Mouse (Mus musculus) limb, embryonic 14.5 days (tissue): Measurements from ENCODE around the gene Gm498. TPM values are rescaled to one million over a fixed set of nuclear protein-coding genes. Genes with fewer than 3 reads are reported as not detected.

Source experiments
- ATAC-seq: fragments of 200-750 bp; cut with Nextera tagmentation; 2 replicates; pipeline ENCODE4 v1.8.0; 2017; ENCODE audit warnings: low read depth, moderate number of reproducible peaks, moderate TSS enrichment; ENCODE audit not compliant: low FRiP score
- DNase-seq: peaks from one replicate; pipeline ENCODE4 v3.0.0-alpha.2; 2015; ENCODE audit warnings: low spot score
- H3K27ac ChIP-seq: fragments of 300-500 bp; sonication (generic); replicated peaks from 2 replicates; pipeline ENCODE4 v1.5.1; 2014; ENCODE audit warnings: low read depth, mild to moderate bottlenecking, low read length, moderate library complexity, mixed read lengths
- H3K27me3 ChIP-seq: fragments of 300-500 bp; sonication (generic); 2 replicates; pipeline ENCODE4 v1.6.1; 2014; ENCODE audit warnings: low read length, mixed read lengths; ENCODE audit not compliant: control insufficient read depth, insufficient read depth
- H3K36me3 ChIP-seq: fragments of 300-500 bp; sonication (generic); 2 replicates; pipeline ENCODE4 v1.6.1; 2014; ENCODE audit warnings: mild to moderate bottlenecking, low read length, moderate library complexity, mixed read lengths; ENCODE audit not compliant: control insufficient read depth, insufficient read depth
- H3K4me1 ChIP-seq: fragments of 300-500 bp; sonication (generic); 2 replicates; pipeline ENCODE4 v1.6.1; 2014; ENCODE audit warnings: antibody characterized with exemption, low read length, mixed read lengths; ENCODE audit not compliant: control insufficient read depth, insufficient read depth
- H3K4me2 ChIP-seq: fragments of 300-500 bp; sonication (generic); replicated peaks from 2 replicates; pipeline ENCODE4 v1.6.1; 2014; ENCODE audit warnings: low read depth, mild to moderate bottlenecking, low read length, moderate library complexity; ENCODE audit not compliant: severe bottlenecking
- H3K4me3 ChIP-seq: fragments of 300-500 bp; sonication (generic); replicated peaks from 2 replicates; pipeline ENCODE4 v1.5.1; 2014; ENCODE audit warnings: low read length
- H3K9ac ChIP-seq: fragments of 300-500 bp; sonication (generic); 2 replicates; pipeline ENCODE4 v1.6.1; 2014; ENCODE audit warnings: mild to moderate bottlenecking, low read depth, low read length, moderate library complexity; ENCODE audit not compliant: severe bottlenecking
- H3K9me3 ChIP-seq: fragments of 300-500 bp; sonication (generic); 2 replicates; pipeline ENCODE4 v1.6.1; 2016; ENCODE audit warnings: low read length; ENCODE audit not compliant: control insufficient read depth
- POLR2A ChIP-seq: fragments of 200-500 bp; IDR thresholded peaks from 2 replicates; pipeline ENCODE4 v1.8.0; 2012; ENCODE audit warnings: inconsistent platforms, mild to moderate bottlenecking, moderate library complexity, borderline replicate concordance; ENCODE audit not compliant: insufficient read depth, insufficient read length; ENCODE audit errors: extremely low read depth
- WGBS: fragments of 180-500 bp; shearing (Covaris S2); extraction: QIAGEN DNeasy Blood & Tissue Kit; methylation state at CpG from one replicate; pipeline ENCODE4 v1.1.7; 2014; 5-methylcytosine and 5-hydroxymethylcytosine counted together
- microRNA-seq: library from miRNA; unstranded; fragments of <30 nt; microRNA quantifications from one replicate; pipeline ENCODE4, GENCODE M21; 2016
- polyA plus RNA-seq, 2 experiments: library from polyadenylated mRNA; depleted of rRNA in 1 of 2; stranded (reverse) in 1 of 2; unstranded in 1 of 2; fragments of >200 nt; fragmentation: Nextera tagmentation in 1 of 2; extraction: Ambion mirVana in 1 of 2; gene quantifications; 2 replicates each; pipeline versions ENCODE4 v1.2.1 to v1.2.3; 2012 to 2014

Gene Gm498
- polyA plus RNA-seq, 2 experiments = not detected

- Histone ChIP-seq H3K4me2 (no peak overlapping the region), H3K27me3 (no peaks in the 10 kb centered on the region), H3K9ac (no peak overlapping the region), H3K4me3 (no peak overlapping the region), H3K4me1 (no peaks in the 10 kb centered on the region), H3K36me3 (no peaks in the 10 kb centered on the region), H3K27ac (no peak overlapping the region), H3K9me3 (no peaks in the 10 kb centered on the region)
- peak; percentile 7 for DNase-seq
- ATAC-seq = no peak
- 59% methylated on average over 6 of the region's 6 CpGs for WGBS
- TF ChIP-seq POLR2A = no peak
Measured at GRCm38 (mm10) chr7:143944421-143944980, 77.9 kb downstream of the Gm498 start.

Small RNAs within 50 kb of the gene (microRNA-seq; reads per million reads assigned to microRNA genes)
- gene Mir6404 = not detected

Other genes starting within 250 kb of the Gm498 start
- 0.35 and 0.51 TPM in 2 replicates for gene Tnfrsf26, start 238.1 kb upstream of the Gm498 start, polyA plus RNA-seq (2012; rRNA removed)
- 0.54 and 0.61 TPM in 2 replicates for gene Tnfrsf26, start 238.1 kb upstream of the Gm498 start, polyA plus RNA-seq (2014; fragmentation: Nextera tagmentation; extraction: Ambion mirVana)
- 20.5 and 24.4 TPM in 2 replicates for gene Tnfrsf22, start 217.2 kb upstream of the Gm498 start, polyA plus RNA-seq (2012; rRNA removed)
- gene Tnfrsf22, start 217.2 kb upstream of the Gm498 start, polyA plus RNA-seq (2014; fragmentation: Nextera tagmentation; extraction: Ambion mirVana) = 10.7 and 13.0 TPM in 2 replicates
- 5.5 TPM in 2 replicates for gene Tnfrsf23, start 181.0 kb upstream of the Gm498 start, polyA plus RNA-seq (2012; rRNA removed)
- gene Tnfrsf23, start 181.0 kb upstream of the Gm498 start, polyA plus RNA-seq (2014; fragmentation: Nextera tagmentation; extraction: Ambion mirVana) = 2.8 and 3.2 TPM in 2 replicates
- 60.4 and 70.7 TPM in 2 replicates for gene Osbpl5, start 109.9 kb upstream of the Gm498 start, polyA plus RNA-seq (2012; rRNA removed)
- gene Osbpl5, start 109.9 kb upstream of the Gm498 start, polyA plus RNA-seq (2014; fragmentation: Nextera tagmentation; extraction: Ambion mirVana) = 51.3 and 52.4 TPM in 2 replicates
- not detected in 2 replicates for gene Mrgprg, start 99.8 kb upstream of the Gm498 start, polyA plus RNA-seq (2012; rRNA removed)
- not detected in 2 replicates for gene Mrgprg, start 99.8 kb upstream of the Gm498 start, polyA plus RNA-seq (2014; fragmentation: Nextera tagmentation; extraction: Ambion mirVana)
- 2.1 and 3.0 TPM in 2 replicates for gene Mrgpre, start 82.3 kb upstream of the Gm498 start, polyA plus RNA-seq (2012; rRNA removed)
- 1.5 and 1.9 TPM in 2 replicates for gene Mrgpre, start 82.3 kb upstream of the Gm498 start, polyA plus RNA-seq (2014; fragmentation: Nextera tagmentation; extraction: Ambion mirVana)
- gene Nadsyn1, start 44.0 kb upstream of the Gm498 start, polyA plus RNA-seq (2012; rRNA removed) = 14.0 and 16.9 TPM in 2 replicates
- gene Nadsyn1, start 44.0 kb upstream of the Gm498 start, polyA plus RNA-seq (2014; fragmentation: Nextera tagmentation; extraction: Ambion mirVana) = 5.4 and 5.5 TPM in 2 replicates
- gene Dhcr7, start 43.7 kb upstream of the Gm498 start, polyA plus RNA-seq (2012; rRNA removed) = 82.8 and 98.4 TPM in 2 replicates
- 42.8 and 52.7 TPM in 2 replicates for gene Dhcr7, start 43.7 kb upstream of the Gm498 start, polyA plus RNA-seq (2014; fragmentation: Nextera tagmentation; extraction: Ambion mirVana)
- gene Shank2, start 135.1 kb downstream of the Gm498 start, polyA plus RNA-seq (2012; rRNA removed) = 0.81 and 0.89 TPM in 2 replicates
- gene Shank2, start 135.1 kb downstream of the Gm498 start, polyA plus RNA-seq (2014; fragmentation: Nextera tagmentation; extraction: Ambion mirVana) = 0.33 and 0.59 TPM in 2 replicates